Mouse (Mus musculus) adrenal gland, adult 18-20 months (tissue): Measurements from ENCODE around the gene Gcdh. TPM values are rescaled to one million over a fixed set of nuclear protein-coding genes. Genes with fewer than 3 reads are reported as not detected.
A peak's percentile ranks its signal among the peaks of the same experiment; 100 is the strongest.

Experiments
- DNase-seq, 2 experiments: peaks; one replicate each; pipeline ENCODE4 v3.0.0; 2021 to 2022; ENCODE audit warnings: low spot score in 2 of 2
- total RNA-seq, 2 experiments: library from RNA; stranded (reverse); gene quantifications; 1 replicate in 1 of 2; 2 replicates in 1 of 2; pipeline ENCODE4 v1.2.3; 2021

Gcdh gene
- total RNA-seq, 2 experiments from 2014 or later: 52.4 to 56.5 TPM

DNA sequence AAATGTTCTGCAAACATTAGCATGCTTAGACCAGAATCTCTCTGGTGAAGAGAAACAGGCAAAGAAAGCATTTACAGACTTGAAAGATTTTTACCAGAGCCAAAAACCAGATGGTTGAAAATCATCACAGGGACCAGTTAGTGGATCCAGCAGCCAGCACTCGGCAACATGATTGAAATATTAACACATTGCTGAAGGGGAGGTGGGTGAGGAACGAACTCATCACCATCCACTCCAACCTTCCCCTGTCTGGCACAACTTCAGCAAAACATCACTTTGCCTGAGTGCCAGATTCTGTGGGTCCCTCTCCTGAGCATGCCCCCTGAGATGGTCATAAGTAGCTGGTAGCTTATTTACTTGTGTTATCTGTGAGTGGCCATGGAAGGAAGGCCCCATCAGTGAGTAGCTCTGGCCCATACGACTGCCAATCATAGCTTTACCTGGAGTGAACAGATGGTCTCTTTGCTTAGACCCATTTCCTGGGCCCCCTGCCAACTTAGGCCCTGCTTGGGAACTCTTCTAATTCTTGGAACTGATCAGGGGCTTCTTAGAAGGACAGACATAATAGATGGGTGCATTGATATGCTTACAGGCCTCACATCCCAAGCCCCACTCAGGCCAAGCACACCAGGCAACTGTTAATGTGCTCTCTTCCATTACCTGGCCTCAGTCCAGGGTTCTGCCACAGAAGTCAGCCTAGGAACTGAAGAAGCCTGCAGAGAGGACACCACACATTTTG lies 16.3 kb downstream of the Gcdh start:
- DNase-seq: no peak

GRCm38 (mm10) chr8:84874339-84874738 lies 19.4 kb downstream of the Gcdh start:
- DNase-seq: no peak

GRCm38 (mm10) chr8:84873016-84873415 lies 20.7 kb downstream of the Gcdh start:
- DNase-seq: no peak

DNA sequence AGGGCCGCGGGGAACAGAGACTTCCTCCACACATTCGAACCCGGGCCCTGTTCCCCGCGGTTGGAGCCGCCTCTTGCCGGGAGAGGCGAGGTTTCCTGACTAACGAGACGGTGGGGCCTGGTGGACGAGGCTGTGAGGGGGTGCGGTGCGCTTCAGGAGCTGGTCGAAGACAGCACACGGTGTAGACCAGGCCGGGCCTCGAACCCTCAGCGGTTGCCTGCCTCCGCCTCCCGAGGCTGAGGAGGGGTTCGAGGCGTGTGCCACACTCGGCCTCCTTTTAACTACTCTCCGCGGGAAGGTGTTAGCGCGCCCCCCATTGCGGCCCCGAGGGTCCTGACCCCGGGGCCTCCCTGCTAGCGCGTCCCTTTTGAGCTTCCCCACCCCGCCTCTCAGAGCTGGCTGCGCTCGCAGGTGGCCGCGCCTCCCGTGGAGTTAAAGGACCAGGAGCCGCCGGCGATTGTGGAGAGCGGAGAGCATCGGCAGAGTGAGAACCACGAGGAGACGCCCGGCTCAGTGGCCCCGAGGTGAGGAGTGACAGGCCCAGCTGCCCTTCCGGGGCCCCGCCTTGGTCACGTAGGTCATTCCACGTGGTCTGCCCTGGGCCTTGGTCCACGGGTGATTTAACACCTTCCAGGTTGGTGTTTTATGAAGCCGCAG lies 21.3 kb downstream of the Gcdh start:
- peak; percentile 22 to 42 for DNase-seq

DNA sequence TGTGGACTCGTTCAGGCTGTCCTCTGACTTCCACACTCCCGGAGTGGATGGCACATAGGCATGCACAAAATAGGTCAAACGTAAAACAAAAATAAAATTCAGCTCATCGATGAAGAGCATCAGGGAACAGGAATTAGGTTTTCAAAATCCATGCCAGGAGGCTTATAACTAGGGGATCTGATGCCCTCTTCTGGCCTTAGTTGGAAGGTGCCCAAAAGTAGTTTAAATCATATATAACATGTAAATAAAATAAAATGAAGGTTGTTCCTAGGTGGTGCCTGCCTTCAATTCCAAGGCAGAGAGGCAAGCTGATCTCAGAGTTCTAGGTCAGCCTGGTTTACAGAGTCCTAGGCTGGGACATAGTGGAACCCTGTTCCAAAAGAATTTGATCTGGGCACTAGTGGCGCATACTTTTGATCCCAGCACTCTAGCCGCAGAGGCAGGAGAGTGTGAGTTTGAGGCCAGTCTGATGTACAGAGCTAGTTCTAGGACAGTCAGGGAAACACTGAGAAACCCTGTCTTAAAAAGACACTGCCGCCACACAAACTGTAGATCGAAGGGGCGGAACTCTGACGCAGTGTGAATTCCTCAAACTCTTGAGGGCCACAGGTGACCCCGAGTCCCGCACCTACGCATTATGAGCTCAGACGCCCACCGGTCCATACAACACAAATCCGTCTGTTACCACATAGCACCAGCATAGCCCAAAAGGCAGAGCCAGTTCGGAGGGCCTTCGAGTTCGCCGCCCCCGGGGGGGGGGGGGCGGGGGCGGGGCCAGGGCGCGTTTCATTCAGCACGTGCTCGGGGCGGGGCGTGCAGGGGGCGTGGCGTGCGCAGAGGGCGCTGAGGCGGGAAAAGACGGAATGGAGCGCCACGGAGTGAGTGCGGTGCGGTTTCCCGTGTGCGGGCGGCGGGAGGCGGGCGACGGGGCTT lies 22.1 kb downstream of the Gcdh start, which contains the start of gene Syce2:
Gene Syce2, plus strand, starts transcription at position 736 of the 933 bp plus-strand sequence.
- peak; percentile 82 to 85 for DNase-seq

DNA sequence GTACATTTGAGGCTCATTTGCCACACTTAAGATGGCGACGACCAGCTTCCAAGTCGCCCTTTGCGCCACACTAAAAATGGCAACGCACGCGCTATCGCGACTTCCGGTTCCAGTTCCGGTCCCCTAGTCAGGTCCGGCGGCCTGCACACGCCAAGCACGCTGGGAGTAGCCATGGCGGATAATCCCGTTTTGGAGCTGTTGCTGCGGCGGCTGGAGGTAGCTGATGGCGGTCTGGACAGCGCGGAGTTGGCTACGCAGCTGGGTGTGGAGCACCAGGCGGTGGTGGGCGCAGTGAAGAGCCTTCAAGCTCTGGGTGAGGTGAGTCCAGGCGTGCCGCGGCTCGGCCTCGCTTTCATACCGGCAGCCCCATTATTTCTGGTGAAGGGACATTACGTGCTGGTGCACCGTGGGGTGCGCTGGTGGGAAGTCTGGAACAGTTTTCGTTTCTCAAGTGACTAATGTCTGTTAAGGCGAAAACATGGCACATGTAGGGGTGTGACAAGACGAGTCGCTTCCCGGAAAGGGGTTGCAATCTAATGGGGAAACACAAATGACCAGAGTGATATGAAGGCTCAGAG lies 36.8 kb downstream of the Gcdh start, which contains the start of gene Farsa:
Gene Farsa, plus strand, starts transcription at position 126 of the 578 bp plus-strand sequence.
- DNase-seq: peak; percentile 87 to 92

- no peak for DNase-seq
These were observed 37.3 kb downstream of the Gcdh start for GRCm38 (mm10) chr8:84856434-84856833.

DNA sequence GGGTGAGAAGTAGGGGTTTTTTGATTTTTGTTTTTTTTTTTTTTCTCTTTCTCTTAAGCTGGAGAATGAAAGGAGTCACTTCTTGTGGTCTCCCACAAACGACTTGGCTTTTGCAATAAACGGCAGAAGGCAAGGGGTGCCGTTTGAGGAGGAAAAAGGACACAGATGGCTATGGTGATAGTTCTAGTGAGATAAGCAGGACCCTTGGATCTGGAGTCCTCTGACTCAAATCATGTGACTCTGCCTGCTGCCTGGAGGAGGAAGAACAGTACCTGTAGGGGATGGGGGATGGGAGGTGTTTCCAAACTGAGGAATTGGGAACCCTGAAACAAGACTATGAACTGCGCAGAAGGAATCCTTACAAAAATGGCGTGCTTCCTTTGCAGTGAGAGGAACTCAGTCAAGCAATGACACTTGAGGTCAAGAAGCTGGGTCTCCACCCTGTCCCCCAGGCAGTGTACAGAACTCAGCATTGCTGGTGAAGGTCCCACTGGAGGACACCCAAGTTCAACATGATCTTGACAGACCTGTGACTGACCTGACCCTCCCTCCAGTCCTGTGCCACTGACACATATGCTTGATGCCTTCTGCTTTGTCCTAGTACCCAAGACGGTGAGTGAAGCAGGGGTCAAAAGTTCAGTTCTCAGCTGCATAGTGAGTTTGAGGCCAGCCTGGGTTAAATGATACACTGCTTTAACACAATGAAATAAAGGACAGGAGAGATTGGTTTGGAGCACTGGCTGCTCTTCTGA lies 45.9 kb downstream of the Gcdh start:
- DNase-seq: no peak

GRCm38 (mm10) chr8:84846722-84847572 lies 46.8 kb downstream of the Gcdh start, which contains the start of gene Calr:
TSS of gene Calr (minus strand) at chr8:84846934.
- DNase-seq: peak; percentile 96 to 98

DNA sequence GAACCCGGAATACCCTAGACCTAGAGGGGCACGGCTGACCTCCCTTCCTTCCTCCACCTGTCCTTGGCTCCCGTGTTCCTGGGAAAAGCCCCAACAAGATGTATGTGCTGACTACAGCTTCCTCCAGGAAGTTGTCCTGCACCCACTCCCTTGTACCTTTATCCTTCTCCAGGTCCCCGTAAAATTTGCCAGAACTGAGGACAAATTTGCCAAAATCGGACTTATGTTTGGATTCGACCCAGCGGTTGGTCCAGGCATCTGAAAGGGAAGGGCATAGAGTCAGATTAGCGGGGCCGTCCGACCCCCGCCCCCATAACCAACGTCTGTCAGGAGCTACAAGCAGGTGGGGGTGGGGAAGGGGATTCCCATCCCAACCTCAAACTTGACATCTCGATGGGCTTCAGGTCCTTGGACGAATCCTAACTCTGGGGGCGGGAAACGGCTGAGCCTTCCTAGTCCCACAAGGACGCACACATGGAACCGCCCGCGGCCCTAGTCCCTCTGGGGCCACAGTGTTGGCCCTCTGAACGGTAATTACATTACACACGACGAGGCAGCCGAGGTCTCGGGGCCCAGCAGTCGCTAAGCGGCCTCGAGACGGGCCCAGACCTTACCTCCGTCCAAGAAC lies 47.5 kb downstream of the Gcdh start:
- peak in 1 of 2 experiments; percentile 48 for DNase-seq

- peak in 1 of 2 experiments; percentile 40 for DNase-seq
These were observed 48.2 kb downstream of the Gcdh start for GRCm38 (mm10) chr8:84845355-84846093.

- no peak for DNase-seq
These were observed 49.2 kb downstream of the Gcdh start for GRCm38 (mm10) chr8:84844397-84845070.

DNA sequence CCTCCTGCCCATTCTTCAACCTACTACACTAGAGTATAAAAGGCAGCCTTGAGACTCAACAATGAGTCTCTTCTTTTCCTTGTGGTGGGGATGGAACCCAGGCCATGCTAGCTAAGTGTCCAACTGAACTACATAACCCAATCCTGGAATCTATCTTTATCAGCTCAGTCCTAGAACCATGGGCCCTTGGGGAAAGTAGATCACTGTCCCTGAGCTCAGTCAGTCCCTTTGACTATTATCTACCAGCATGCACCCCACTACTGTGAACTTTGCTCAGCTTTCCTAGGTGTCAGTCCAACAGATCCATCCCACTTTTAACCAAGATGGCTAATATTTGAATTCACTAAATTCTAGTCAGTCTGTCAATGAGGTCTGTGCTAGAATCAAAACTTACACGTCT lies 52.2 kb downstream of the Gcdh start:
- no peak for DNase-seq

GRCm38 (mm10) chr8:84840248-84840999 lies 53.3 kb downstream of the Gcdh start, which contains the start of gene Rad23a:
TSS of gene Rad23a (minus strand) at chr8:84840665.
- peak; percentile 87 to 88 for DNase-seq

GRCm38 (mm10) chr8:84839875-84840247 lies 53.9 kb downstream of the Gcdh start:
- no peak for DNase-seq

DNA sequence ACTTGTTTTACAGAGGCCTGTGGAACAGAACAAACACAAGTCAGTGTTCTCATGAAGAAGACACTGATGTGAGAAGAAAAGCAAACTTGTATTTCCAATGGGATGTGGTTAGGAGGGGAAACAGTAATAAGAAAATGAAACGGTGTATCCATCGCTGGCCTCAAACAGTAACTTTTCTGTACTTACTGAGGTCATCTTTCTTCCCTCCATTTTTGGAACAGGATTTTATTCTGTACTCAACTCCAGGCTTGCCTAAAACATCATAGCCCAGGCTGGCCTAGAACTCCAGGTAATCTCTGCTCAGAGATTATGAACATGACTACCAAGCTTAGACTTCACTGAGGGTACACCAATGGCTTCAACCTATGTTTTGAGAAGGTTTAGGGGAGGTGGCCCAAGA lies 54.3 kb downstream of the Gcdh start:
- DNase-seq: no peak

DNA sequence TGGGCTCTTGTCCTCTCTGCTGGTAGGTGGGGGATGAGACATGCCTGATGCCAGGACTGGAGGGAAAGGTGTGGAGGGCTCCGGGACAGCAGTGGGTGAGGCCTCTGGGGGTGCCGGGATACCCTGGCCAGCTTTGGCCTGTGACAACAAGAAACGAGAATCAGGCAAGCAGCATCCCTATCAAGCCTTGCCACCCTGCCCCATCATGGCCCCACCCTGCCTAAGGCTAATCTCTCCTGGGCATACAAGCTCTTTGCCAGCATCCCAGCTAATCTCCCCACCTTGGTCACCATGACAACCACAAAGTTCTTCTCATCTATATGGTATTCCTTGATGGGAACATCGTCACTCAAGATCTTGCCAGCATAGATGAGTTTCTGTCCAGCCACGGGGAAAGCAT lies 55.2 kb downstream of the Gcdh start:
- no peak for DNase-seq
